Mouse (Mus musculus) CH12.LX (cell line): ENCODE data around the gene Lurap1. TPM values are rescaled to one million over a fixed set of nuclear protein-coding genes. Genes with fewer than 3 reads are reported as not detected.

Experiments
- DNase-seq: peaks from one replicate; pipeline ENCODE4 v3.0.0-alpha.2; 2013; ENCODE audit errors: extremely low read depth
- H3K27ac ChIP-seq: 2 replicates; pipeline ENCODE4 v1.5.1; 2012; ENCODE audit warnings: low read depth, mild to moderate bottlenecking, control low read depth, moderate library complexity; ENCODE audit not compliant: insufficient read depth
- H3K27me3 ChIP-seq: replicated peaks from 2 replicates; pipeline ENCODE3; 2012; ENCODE audit warnings: inconsistent platforms
- H3K36me3 ChIP-seq, 2 experiments: replicated peaks in 1 of 2; 2 replicates each; pipeline versions ENCODE3 to v1.6.1; 2012; ENCODE audit warnings: inconsistent platforms in 1 of 2, low read length in 1 of 2, mild to moderate bottlenecking in 1 of 2, mixed read lengths in 1 of 2, moderate library complexity in 1 of 2; ENCODE audit not compliant: control insufficient read depth in 1 of 2, insufficient read depth in 1 of 2
- H3K4me1 ChIP-seq, 2 experiments: 2 replicates each; pipeline ENCODE4 v1.6.1; 2012; ENCODE audit warnings: inconsistent platforms in 1 of 2, moderate library complexity in 1 of 2; ENCODE audit not compliant: insufficient read depth in 2 of 2, control insufficient read depth in 1 of 2
- H3K4me2 ChIP-seq: 2 replicates; pipeline ENCODE4 v1.6.1; 2012; ENCODE audit warnings: low read depth, mild to moderate bottlenecking, control low read depth; ENCODE audit not compliant: poor library complexity, insufficient read depth, severe bottlenecking
- H3K4me3 ChIP-seq, 3 experiments: fragments of 150-350 bp in 1 of 3; sonication (generic) in 1 of 3; replicated peaks in 1 of 3; 2 replicates each; pipeline versions ENCODE3 to v1.5.1; 2011 to 2012; ENCODE audit warnings: low read depth in 2 of 3, low read length in 2 of 3, mild to moderate bottlenecking in 2 of 3, moderate library complexity in 2 of 3, control low read depth in 1 of 3, improper control_type of control experiment in 1 of 3, inconsistent platforms in 1 of 3, mixed read lengths in 1 of 3; ENCODE audit not compliant: poor library complexity in 1 of 3
- H3K79me2 ChIP-seq: replicated peaks from 2 replicates; pipeline ENCODE4 v1.6.1; 2012; ENCODE audit warnings: mild to moderate bottlenecking, moderate library complexity; ENCODE audit not compliant: control insufficient read depth, poor library complexity, insufficient read depth, severe bottlenecking; ENCODE audit errors: extremely low read depth
- H3K9ac ChIP-seq: 2 replicates; pipeline ENCODE4 v1.6.1; 2012; ENCODE audit warnings: low read depth, mild to moderate bottlenecking, control low read depth, moderate library complexity; ENCODE audit not compliant: insufficient read depth
- H3K9me3 ChIP-seq: replicated peaks from 2 replicates; pipeline ENCODE3; 2012; ENCODE audit warnings: low read length, inconsistent platforms, mixed read lengths
- E2F4 ChIP-seq: IDR thresholded peaks from 2 replicates; pipeline ENCODE4 v1.6.1; 2011; ENCODE audit warnings: low read depth, low read length, improper control_type of control experiment; ENCODE audit not compliant: insufficient replicate concordance
- IRF4 ChIP-seq: IDR thresholded peaks from 2 replicates; pipeline ENCODE4 v1.6.1; 2014; ENCODE audit warnings: low read depth, mild to moderate bottlenecking, inconsistent platforms, low read length, improper control_type of control experiment
- MAFK ChIP-seq: IDR thresholded peaks from 2 replicates; pipeline ENCODE4 v1.6.1; 2011; ENCODE audit warnings: low read length, improper control_type of control experiment; ENCODE audit not compliant: insufficient replicate concordance
- RCOR1 ChIP-seq: conservative IDR thresholded peaks from 2 replicates; pipeline ENCODE4 v1.6.1; 2012; ENCODE audit warnings: low read depth, mild to moderate bottlenecking, inconsistent platforms, low read length, improper control_type of control experiment
- SIN3A ChIP-seq: IDR thresholded peaks from 2 replicates; pipeline ENCODE4 v1.6.1; 2012; ENCODE audit warnings: low read length, improper control_type of control experiment, inconsistent platforms
- ZC3H11A ChIP-seq: IDR thresholded peaks from 2 replicates; pipeline ENCODE4 v1.6.1; 2012; ENCODE audit warnings: low read depth, mild to moderate bottlenecking, inconsistent platforms, low read length, improper control_type of control experiment
- dilution Hi-C: fragments of 300-500 bp; cut with MboI; formaldehyde crosslinking; loops from 2 replicates; pipeline ENCODE4 v1.14.3; 2020; ENCODE audit warnings: low sequenced_read_pairs; ENCODE audit not compliant: extremely low pct_unique_long_range_greater_than_20kb, extremely low pct_ligation_motif_present
- in situ Hi-C: fragments of 300-500 bp; cut with MboI; formaldehyde crosslinking; loops from 3 replicates; pipeline ENCODE4 v1.14.3; 2019; ENCODE audit warnings: low sequenced_read_pairs, low pct_ligation_motif_present, low pct_unique_long_range_greater_than_20kb, mixed read lengths
- polyA plus RNA-seq: library from polyadenylated mRNA; unstranded; fragments of >175 nt; gene quantifications from 2 replicates; pipeline ENCODE4 v1.2.1, GENCODE M21; 2012; ENCODE audit warnings: low read depth; ENCODE audit not compliant: insufficient read length
- total RNA-seq, 2 experiments: library from RNA; depleted of rRNA; stranded (reverse); fragments of 300-350 nt in 1 of 2; fragments of >200 nt in 1 of 2; gene quantifications; 2 replicates each; pipeline ENCODE4 v1.2.3; 2012 to 2014

The Lurap1 gene
- total and polyA plus RNA-seq, 3 experiments, result 0.10 TPM; not detected in 2

GRCm38 (mm10) chr4:116165708-116166407, 14.7 kb upstream of the Lurap1 start:
- dilution Hi-C loops (no loop called here), in situ Hi-C loops (loop anchor here (25.0 kb wide), 2 partner anchors 171 to 646 kb away; partner anchors contain the start of genes Hpdl, Mutyh and Toe1)
- no peak for DNase-seq
- H3K27ac ChIP-seq, result no peak overlapping the region
- H3K36me3 ChIP-seq, result peaks cover 0 to 30% of the 10 kb centered on the region in 2 experiments
- H3K9me3 ChIP-seq, result no peaks in the 10 kb centered on the region
- H3K4me2 ChIP-seq, result no peak overlapping the region
- no peak overlapping the region for H3K4me3 ChIP-seq
- H3K4me1 ChIP-seq, result peaks cover 5 to 25% of the 10 kb centered on the region in 2 experiments
- no peaks in the 10 kb centered on the region for H3K27me3 ChIP-seq
- TF ChIP-seq MAFK (0 out of 2 replicates have a peak, but pooled peaks have one; percentile 35), E2F4 (no peak)
- H3K9ac ChIP-seq, result no peak overlapping the region
- no peaks in the 10 kb centered on the region for H3K79me2 ChIP-seq

GRCm38 (mm10) chr4:116164759-116165554, 13.8 kb upstream of the Lurap1 start:
- no peaks in the 10 kb centered on the region for H3K27me3 ChIP-seq
- H3K9ac ChIP-seq, result no peak overlapping the region
- no peak overlapping the region for H3K4me3 ChIP-seq
- peaks cover 6 to 39% of the 10 kb centered on the region in 2 experiments for H3K36me3 ChIP-seq
- H3K4me1 ChIP-seq, result peaks cover 5 to 30% of the 10 kb centered on the region in 2 experiments
- dilution Hi-C loops, result no loop called here
- no peaks in the 10 kb centered on the region for H3K79me2 ChIP-seq
- DNase-seq, result no peak
- H3K9me3 ChIP-seq, result no peaks in the 10 kb centered on the region
- no peak overlapping the region for H3K4me2 ChIP-seq
- TF ChIP-seq ZC3H11A (no peak), RCOR1 (no peak), IRF4 (no peak)
- H3K27ac ChIP-seq, result no peak overlapping the region
- in situ Hi-C loops, result loop anchor here (25.0 kb wide), 2 partner anchors 172 to 647 kb away; partner anchors contain the start of genes Hpdl, Mutyh and Toe1

- no peak for DNase-seq
- Histone ChIP-seq H3K79me2 (no peaks in the 10 kb centered on the region), H3K4me1 (peaks cover 0 to 30% of the 10 kb centered on the region in 2 experiments; a peak in 2 of 4 replicates), H3K4me2 (no peak overlapping the region), H3K27me3 (no peaks in the 10 kb centered on the region), H3K9ac (no peak overlapping the region), H3K9me3 (no peaks in the 10 kb centered on the region), H3K27ac (no peak overlapping the region), H3K4me3 (no peak overlapping the region), H3K36me3 (peaks cover 25 to 67% of the 10 kb centered on the region in 2 experiments)
- TF ChIP-seq SIN3A, result no peak
- dilution Hi-C loops (no loop called here), in situ Hi-C loops (loop anchor here (25.0 kb wide), 2 partner anchors 175 to 650 kb away; partner anchors contain the start of genes Hpdl, Mutyh and Toe1)
Observed at GRCm38 (mm10) chr4:116162142-116162541, 11.0 kb upstream of the Lurap1 start.
